Mouse (Mus musculus): ENCODE measurements around the gene Hoxb3. TPM values are rescaled to one million over a fixed set of nuclear protein-coding genes. Genes with fewer than 3 reads are reported as not detected.

The Hoxb3 gene
- polyA plus RNA-seq, 1 experiment from 2014 or later: 0.11 TPM

- Histone ChIP-seq H3K4me1 (replicated peaks) (0 out of 2 replicates have a peak, but pooled peaks cover 7% of the 10 kb centered on the region), H3K36me3 (no peaks in the 10 kb centered on the region), H3K4me2 (replicated peaks) (no peak overlapping the region), H3K27ac (no peak overlapping the region), H3K9me3 (no peaks in the 10 kb centered on the region), H3K9ac (replicated peaks) (no peak overlapping the region), H3K27me3 (peaks cover 98% of the 10 kb centered on the region), H3K4me3 (replicated peaks) (no peak overlapping the region)
- 2% methylated on average over 21 of the region's 21 CpGs for WGBS
- ATAC-seq: no peak
These were observed 25.2 kb downstream of the Hoxb3 start for GRCm38 (mm10) chr11:96348141-96348928.

GRCm38 (mm10) chr11:96348988-96349387, 25.9 kb downstream of the Hoxb3 start:
- no peak overlapping the region for H3K4me3 ChIP-seq (replicated peaks)
- peaks cover 96% of the 10 kb centered on the region for H3K27me3 ChIP-seq
- H3K4me2 ChIP-seq (replicated peaks): no peak overlapping the region
- 0 out of 2 replicates have a peak, but pooled peaks cover 7% of the 10 kb centered on the region for H3K4me1 ChIP-seq (replicated peaks)
- no peak overlapping the region for H3K27ac ChIP-seq
- no peak overlapping the region for H3K9ac ChIP-seq (replicated peaks)
- H3K36me3 ChIP-seq: no peaks in the 10 kb centered on the region
- ATAC-seq: no peak
- WGBS: 7% methylated on average over 3 of the region's 3 CpGs
- no peaks in the 10 kb centered on the region for H3K9me3 ChIP-seq

DNA sequence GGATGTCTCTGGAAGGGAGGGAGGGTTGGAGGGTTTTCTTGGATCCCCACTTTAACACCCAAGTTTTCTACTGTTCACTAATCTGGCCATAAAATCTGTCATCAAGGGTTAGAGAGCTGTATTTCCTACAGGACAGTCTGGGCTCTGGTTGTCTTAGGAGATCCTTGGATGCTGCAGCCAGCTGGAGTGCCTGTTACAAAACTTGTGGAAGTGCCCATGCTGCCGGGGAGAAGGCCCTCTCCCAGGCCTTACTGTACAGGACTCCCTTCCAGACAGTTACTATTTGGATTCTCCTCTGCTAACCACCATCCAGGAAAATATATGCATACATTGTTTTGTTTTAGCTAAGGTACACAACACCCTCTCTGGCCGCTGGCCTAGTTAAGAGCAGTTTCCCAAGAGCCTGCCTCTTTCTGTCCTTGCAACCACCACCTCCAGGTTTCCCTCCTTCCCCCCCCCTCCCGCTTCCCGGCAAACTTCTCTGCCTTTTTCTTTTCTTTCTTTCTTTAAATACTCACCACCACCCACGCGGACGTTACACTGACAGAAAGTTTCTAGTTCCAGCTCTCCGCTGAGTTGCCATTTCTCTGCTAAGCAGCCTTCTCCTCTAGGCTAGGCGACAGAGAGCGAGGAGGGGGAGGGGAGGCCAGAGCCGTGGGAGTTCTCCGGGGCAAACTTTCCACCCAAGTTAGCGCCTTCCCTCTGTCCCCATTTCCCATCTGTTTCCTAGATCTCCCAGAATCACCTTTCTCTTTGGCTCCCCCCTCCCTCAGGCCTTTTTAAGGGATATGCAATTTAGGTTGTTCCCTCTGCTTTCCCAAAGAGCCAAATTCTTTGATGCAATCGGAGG, 26.6 kb downstream of the Hoxb3 start:
- Histone ChIP-seq H3K4me3 (replicated peaks) (no peak overlapping the region), H3K27ac (no peak overlapping the region), H3K27me3 (peaks cover 96% of the 10 kb centered on the region), H3K4me2 (replicated peaks) (no peak overlapping the region), H3K4me1 (replicated peaks) (peaks cover 13% of the 10 kb centered on the region; the same call in 1 of the 2 replicates), H3K9ac (replicated peaks) (no peak overlapping the region), H3K36me3 (no peaks in the 10 kb centered on the region), H3K9me3 (no peaks in the 10 kb centered on the region)
- ATAC-seq: no peak
- under 1% methylated on average over 14 of the region's 14 CpGs for WGBS

- no peak within 1 kb of the TSS for H3K27ac ChIP-seq
- H3K9me3 ChIP-seq: no peaks in the 10 kb centered on the region
- no peaks in the 10 kb centered on the region for H3K36me3 ChIP-seq
- ATAC-seq: no peak
- 3% methylated on average over 2 of the region's 2 CpGs for WGBS
- H3K27me3 ChIP-seq: peaks cover 96% of the 10 kb centered on the region
- no peak within 1 kb of the TSS for H3K4me3 ChIP-seq (replicated peaks)
- H3K9ac ChIP-seq (replicated peaks): no peak within 1 kb of the TSS
- peaks cover 14% of the 10 kb centered on the region; the same call in 1 of the 2 replicates for H3K4me1 ChIP-seq (replicated peaks)
- H3K4me2 ChIP-seq (replicated peaks): no peak within 1 kb of the TSS
These were observed 27.2 kb downstream of the Hoxb3 start, which contains the start of gene Hoxb2 for GRCm38 (mm10) chr11:96350341-96350624. Gene Hoxb2 (plus strand): TSS chr11:96350525.

DNA sequence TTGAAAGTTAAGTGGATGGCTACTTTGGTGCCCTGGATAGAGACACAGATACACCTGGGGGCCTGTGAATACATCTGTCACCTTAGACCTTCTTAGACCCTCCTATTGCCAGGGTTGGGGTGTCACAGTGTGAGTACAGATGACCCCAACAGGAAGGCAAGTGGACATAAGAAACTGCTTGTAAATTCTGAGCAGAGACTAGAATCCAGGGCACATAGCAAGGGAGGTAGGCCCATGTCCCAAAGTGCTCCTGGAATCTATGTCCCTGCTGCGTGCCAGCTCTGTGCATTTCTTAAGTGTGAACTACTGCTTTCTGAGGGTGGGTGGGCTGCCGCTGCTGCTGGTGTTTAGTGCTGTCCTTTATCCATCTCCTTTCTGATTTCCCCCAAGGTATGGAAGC, 27.7 kb downstream of the Hoxb3 start:
- ATAC-seq: no peak
- Histone ChIP-seq H3K9me3 (no peaks in the 10 kb centered on the region), H3K36me3 (no peaks in the 10 kb centered on the region), H3K27ac (no peak overlapping the region), H3K27me3 (peaks cover 93% of the 10 kb centered on the region), H3K4me1 (replicated peaks) (peaks cover 10% of the 10 kb centered on the region; the same call in 1 of the 2 replicates), H3K9ac (replicated peaks) (no peak overlapping the region), H3K4me3 (replicated peaks) (no peak overlapping the region), H3K4me2 (replicated peaks) (no peak overlapping the region)
- 0% methylated on average over 2 of the region's 2 CpGs for WGBS

GRCm38 (mm10) chr11:96351312-96351711, 28.2 kb downstream of the Hoxb3 start:
- Histone ChIP-seq H3K4me3 (replicated peaks) (no peak overlapping the region), H3K4me2 (replicated peaks) (no peak overlapping the region), H3K9ac (replicated peaks) (no peak overlapping the region), H3K9me3 (no peaks in the 10 kb centered on the region), H3K27ac (no peak overlapping the region), H3K4me1 (replicated peaks) (peaks cover 10% of the 10 kb centered on the region; the same call in 1 of the 2 replicates), H3K27me3 (peaks cover 93% of the 10 kb centered on the region), H3K36me3 (no peaks in the 10 kb centered on the region)
- ATAC-seq: no peak
- under 1% methylated on average over 11 of the region's 11 CpGs for WGBS

DNA sequence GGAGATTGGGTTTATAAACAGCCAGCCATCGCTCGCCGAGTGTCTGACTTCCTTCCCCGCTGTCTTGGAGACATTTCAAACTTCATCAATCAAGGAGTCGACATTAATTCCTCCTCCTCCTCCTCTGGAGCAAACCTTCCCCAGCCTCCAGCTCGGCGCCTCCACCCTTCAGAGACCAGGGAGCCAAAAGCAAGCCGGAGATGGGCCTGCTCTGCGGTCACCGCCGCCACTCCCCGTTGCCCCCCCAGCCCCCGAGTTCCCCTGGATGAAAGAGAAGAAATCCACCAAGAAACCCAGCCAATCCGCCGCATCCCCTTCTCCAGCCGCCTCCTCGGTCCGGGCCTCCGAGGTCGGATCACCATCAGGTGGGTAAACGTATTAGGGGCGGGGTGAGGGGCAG, 28.7 kb downstream of the Hoxb3 start:
- Histone ChIP-seq H3K27me3 (peaks cover 93% of the 10 kb centered on the region), H3K9me3 (no peaks in the 10 kb centered on the region), H3K36me3 (no peaks in the 10 kb centered on the region), H3K4me2 (replicated peaks) (no peak overlapping the region), H3K9ac (replicated peaks) (no peak overlapping the region), H3K4me1 (replicated peaks) (peaks cover 10% of the 10 kb centered on the region; the same call in 1 of the 2 replicates), H3K4me3 (replicated peaks) (no peak overlapping the region), H3K27ac (no peak overlapping the region)
- ATAC-seq: no peak
- under 1% methylated on average over 22 of the region's 22 CpGs for WGBS

DNA sequence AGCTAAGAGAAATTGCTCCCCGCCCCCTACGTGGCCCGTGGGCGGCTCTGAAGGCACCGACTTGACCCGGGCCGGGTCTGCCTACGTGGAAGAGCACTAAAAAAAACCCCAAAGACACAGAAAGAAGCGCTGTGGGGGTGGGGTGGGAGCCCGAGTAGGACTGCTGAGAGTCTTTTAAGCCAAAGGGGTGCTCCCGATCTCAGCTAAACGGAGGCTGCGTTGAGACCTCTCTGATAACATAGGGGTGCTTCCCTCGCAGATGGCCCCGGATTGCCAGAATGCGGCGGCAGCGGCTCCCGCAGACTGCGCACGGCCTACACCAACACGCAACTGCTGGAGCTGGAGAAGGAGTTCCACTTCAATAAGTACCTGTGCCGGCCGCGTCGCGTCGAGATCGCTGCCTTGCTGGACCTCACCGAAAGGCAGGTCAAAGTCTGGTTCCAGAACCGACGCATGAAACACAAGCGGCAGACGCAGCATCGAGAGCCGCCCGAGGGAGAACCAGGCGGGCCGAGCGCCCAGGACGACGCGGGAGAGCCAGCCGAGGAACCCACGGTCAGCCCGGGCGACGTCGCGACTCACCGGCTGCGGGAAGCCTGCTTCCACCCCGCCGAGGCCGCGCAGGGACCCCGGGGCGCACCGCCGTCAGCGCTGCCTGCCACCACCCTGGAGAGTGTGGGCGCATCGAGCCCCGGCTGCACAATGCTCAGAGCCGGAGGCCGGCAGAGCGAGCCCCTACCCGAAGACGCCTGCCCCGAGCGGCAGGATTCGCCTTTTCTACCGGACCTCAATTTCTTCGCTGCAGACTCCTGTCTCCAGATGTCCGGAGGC, 29.8 kb downstream of the Hoxb3 start:
- ATAC-seq: no peak
- Histone ChIP-seq H3K4me2 (replicated peaks) (no peak overlapping the region), H3K4me1 (replicated peaks) (peaks cover 10% of the 10 kb centered on the region; the same call in 1 of the 2 replicates), H3K36me3 (no peaks in the 10 kb centered on the region), H3K4me3 (replicated peaks) (no peak overlapping the region), H3K27me3 (peaks cover 96% of the 10 kb centered on the region), H3K9me3 (no peaks in the 10 kb centered on the region), H3K9ac (replicated peaks) (no peak overlapping the region), H3K27ac (no peak overlapping the region)
- under 1% methylated on average over 75 of the region's 75 CpGs for WGBS

GRCm38 (mm10) chr11:96353522-96353841, 30.4 kb downstream of the Hoxb3 start:
- H3K4me3 ChIP-seq (replicated peaks): no peak overlapping the region
- no peak overlapping the region for H3K4me2 ChIP-seq (replicated peaks)
- no peak for ATAC-seq
- H3K9ac ChIP-seq (replicated peaks): no peak overlapping the region
- no peak overlapping the region for H3K27ac ChIP-seq
- no peaks in the 10 kb centered on the region for H3K36me3 ChIP-seq
- H3K4me1 ChIP-seq (replicated peaks): peaks cover 10% of the 10 kb centered on the region; the same call in 1 of the 2 replicates
- H3K9me3 ChIP-seq: no peaks in the 10 kb centered on the region
- WGBS: under 1% methylated on average over 14 of the region's 14 CpGs
- peaks cover 96% of the 10 kb centered on the region for H3K27me3 ChIP-seq

GRCm38 (mm10) chr11:96353939-96354338, 30.8 kb downstream of the Hoxb3 start:
- H3K9me3 ChIP-seq: no peaks in the 10 kb centered on the region
- peaks cover 96% of the 10 kb centered on the region for H3K27me3 ChIP-seq
- no peak overlapping the region for H3K4me3 ChIP-seq (replicated peaks)
- ATAC-seq: no peak
- H3K4me1 ChIP-seq (replicated peaks): peaks cover 10% of the 10 kb centered on the region; the same call in 1 of the 2 replicates
- no peak overlapping the region for H3K27ac ChIP-seq
- H3K4me2 ChIP-seq (replicated peaks): no peak overlapping the region
- H3K36me3 ChIP-seq: no peaks in the 10 kb centered on the region
- 3% methylated on average over 8 of the region's 8 CpGs for WGBS
- H3K9ac ChIP-seq (replicated peaks): no peak overlapping the region

- no peaks in the 10 kb centered on the region for H3K36me3 ChIP-seq
- peaks cover 94% of the 10 kb centered on the region for H3K27me3 ChIP-seq
- peaks cover 10% of the 10 kb centered on the region; the same call in 1 of the 2 replicates for H3K4me1 ChIP-seq (replicated peaks)
- no peak for ATAC-seq
- 0 out of 2 replicates have a peak overlapping the region, but pooled peaks have one; percentile 8 for H3K4me3 ChIP-seq (replicated peaks)
- 0 out of 2 replicates have a peak overlapping the region, but pooled peaks have one; percentile 21 for H3K4me2 ChIP-seq (replicated peaks)
- H3K9me3 ChIP-seq: no peaks in the 10 kb centered on the region
- WGBS: 0% methylated on average over 25 of the region's 25 CpGs
- no peak overlapping the region for H3K9ac ChIP-seq (replicated peaks)
- no peak overlapping the region for H3K27ac ChIP-seq
These were observed 31.2 kb downstream of the Hoxb3 start for GRCm38 (mm10) chr11:96354376-96354775.

All from midbrain, embryonic 13.5 days (tissue).